Comparison of ENCODE assay signal across 7 mouse cellular contexts in genomic region chr14:62759771-62760320, GRCm38 (mm10). TPM values are rescaled to one million over a fixed set of nuclear protein-coding genes. Genes with fewer than 3 reads are reported as not detected.
DNase-seq lines count a peak whose midpoint lies in the region; ATAC-seq and TF ChIP-seq lines count a peak whose summit lies in the region.

No protein-coding gene starts in this region.

- H3K9me3 ChIP-seq in embryonic facial prominence, embryonic 13.5 days, result no peaks in the 10 kb centered on the region
- no peaks in the 10 kb centered on the region for H3K9me3 ChIP-seq in limb, embryonic 14.5 days (ENCODE audit: control insufficient read depth, low read length)
- no peaks in the 10 kb centered on the region for H3K9me3 ChIP-seq in midbrain, embryonic 16.5 days (replicated peaks; ENCODE audit: control insufficient read depth, low read length, poor library complexity, severe bottlenecking)

- DNase-seq in adrenal gland, postnatal 25 days, result peak; percentile 74
- DNase-seq in heart, adult 8-10 months (ENCODE audit: low spot score), result peak; percentile 65
- DNase-seq in kidney, adult 9 months, result peak; percentile 80
- peak; percentile 77 for DNase-seq in limb, embryonic 14.5 days (ENCODE audit: low spot score)
- peak; percentile 46 to 67 for DNase-seq in spleen, adult 2 months (ENCODE audit: low read depth in 1 of 2, low spot score in 2 of 2)

- H3K36me3 ChIP-seq in embryonic facial prominence, embryonic 13.5 days, result peaks cover 7% of the 10 kb centered on the region
- peaks cover 16% of the 10 kb centered on the region for H3K36me3 ChIP-seq in limb, embryonic 14.5 days (ENCODE audit: control insufficient read depth, insufficient read depth, low read length)
- no peaks in the 10 kb centered on the region for H3K36me3 ChIP-seq in midbrain, embryonic 16.5 days (ENCODE audit: control insufficient read depth, insufficient read depth, low read length)
- no peaks in the 10 kb centered on the region; the same call in 1 of the 2 replicates for H3K36me3 ChIP-seq in spleen, adult 2 months (ENCODE audit: control insufficient read depth, insufficient read depth, low read length)

- no peak for TF ChIP-seq POLR2A in limb, embryonic 14.5 days (IDR thresholded peaks at IDR 0.05; ENCODE audit: borderline replicate concordance, extremely low read depth, insufficient read depth, insufficient read length)
- TF ChIP-seq POLR2A in spleen, adult 2 months (IDR thresholded peaks at IDR 0.05; ENCODE audit: low read depth, low read length), result peak; percentile 65

- peak overlapping the region; percentile 72 for H3K4me2 ChIP-seq in embryonic facial prominence, embryonic 13.5 days
- peak overlapping the region; percentile 71 for H3K4me2 ChIP-seq in limb, embryonic 14.5 days (replicated peaks; ENCODE audit: low read depth, low read length, severe bottlenecking)
- peak overlapping the region; percentile 79 for H3K4me2 ChIP-seq in midbrain, embryonic 16.5 days (ENCODE audit: low read length)

- H3K4me3 ChIP-seq in embryonic facial prominence, embryonic 13.5 days, result peak overlapping the region; percentile 95
- H3K4me3 ChIP-seq in limb, embryonic 14.5 days (replicated peaks; ENCODE audit: low read length), result peak overlapping the region; percentile 99
- H3K4me3 ChIP-seq in midbrain, embryonic 16.5 days (ENCODE audit: low read depth, low read length), result peak overlapping the region; percentile 97
- H3K4me3 ChIP-seq in spleen, adult 2 months (ENCODE audit: extremely low read depth, insufficient read depth, insufficient read length), result peak overlapping the region; percentile 78

- H3K9ac ChIP-seq in embryonic facial prominence, embryonic 13.5 days, result peak overlapping the region; percentile 97
- peak overlapping the region; percentile 98 for H3K9ac ChIP-seq in limb, embryonic 14.5 days (ENCODE audit: low read depth, low read length, severe bottlenecking)
- H3K9ac ChIP-seq in midbrain, embryonic 16.5 days (ENCODE audit: low read depth, low read length), result peak overlapping the region; percentile 97

- peak overlapping the region; percentile 99 for H3K27ac ChIP-seq in embryonic facial prominence, embryonic 13.5 days
- H3K27ac ChIP-seq in limb, embryonic 14.5 days (replicated peaks; ENCODE audit: low read depth, low read length), result peak overlapping the region; percentile 97
- H3K27ac ChIP-seq in midbrain, embryonic 16.5 days (ENCODE audit: low read length), result peak overlapping the region; percentile 99
- peak overlapping the region; percentile 91 for H3K27ac ChIP-seq in spleen, adult 2 months (ENCODE audit: insufficient read depth, low read length)

- peaks cover 8% of the 10 kb centered on the region; the same call in 1 of the 2 replicates for H3K4me1 ChIP-seq in embryonic facial prominence, embryonic 13.5 days
- H3K4me1 ChIP-seq in limb, embryonic 14.5 days (ENCODE audit: control insufficient read depth, insufficient read depth, low read length), result peaks cover 7% of the 10 kb centered on the region
- peaks cover 14% of the 10 kb centered on the region for H3K4me1 ChIP-seq in midbrain, embryonic 16.5 days (ENCODE audit: control insufficient read depth, insufficient read depth, low read length)
- no peaks in the 10 kb centered on the region; the same call in 1 of the 2 replicates for H3K4me1 ChIP-seq in spleen, adult 2 months (ENCODE audit: control insufficient read depth, insufficient read depth, insufficient read length)

- no peaks in the 10 kb centered on the region for H3K27me3 ChIP-seq in embryonic facial prominence, embryonic 13.5 days
- H3K27me3 ChIP-seq in limb, embryonic 14.5 days (ENCODE audit: control insufficient read depth, insufficient read depth, low read length), result no peaks in the 10 kb centered on the region
- no peaks in the 10 kb centered on the region for H3K27me3 ChIP-seq in midbrain, embryonic 16.5 days (ENCODE audit: control insufficient read depth, insufficient read depth, low read depth, low read length)
- no peaks in the 10 kb centered on the region for H3K27me3 ChIP-seq in spleen, adult 2 months (ENCODE audit: control insufficient read depth, insufficient read depth, low read length)

- no peak for TF ChIP-seq CTCF in spleen, adult 2 months (IDR thresholded peaks at IDR 0.05; ENCODE audit: extremely low read depth, insufficient read depth, insufficient read length, insufficient replicate concordance)

- ATAC-seq in embryonic facial prominence, embryonic 13.5 days (ENCODE audit: insufficient number of reproducible peaks, insufficient read depth, low FRiP score, low TSS enrichment, low read depth), result peak; percentile 7; the same call in 1 of the 2 replicates
- peak; percentile 14; the same call in 1 of the 2 replicates for ATAC-seq in limb, embryonic 14.5 days (ENCODE audit: low FRiP score, low read depth)
- peak; percentile 19; the same call in 1 of the 2 replicates for ATAC-seq in midbrain, embryonic 16.5 days

- under 1% methylated on average over 37 of the region's 38 CpGs for WGBS in embryonic facial prominence, embryonic 13.5 days
- WGBS in limb, embryonic 14.5 days, result 0% methylated on average over 22 of the region's 38 CpGs
- WGBS in midbrain, embryonic 16.5 days, result under 1% methylated on average over 35 of the region's 38 CpGs
- WGBS in spleen, adult 2 months, result 2% methylated on average over 36 of the region's 38 CpGs

RNA-seq across cellular contexts. Expression of gene Ints6, which starts 1.1 kb away (rescaled TPM):
- total RNA-seq in adrenal gland, postnatal 25 days (2021), result 59.8 and 80.8 TPM in 2 replicates
- polyA plus RNA-seq in embryonic facial prominence, embryonic 13.5 days (2015; fragmentation: Nextera tagmentation; extraction: Ambion mirVana), result 22.8 and 24.3 TPM in 2 replicates
- total RNA-seq in heart, adult 8-10 months (2022), result 10 to 100 TPM; 12.7 to 15.2 (median 13.9) TPM
- polyA plus RNA-seq in limb, embryonic 14.5 days (2012; rRNA removed), result 16.9 and 18.9 TPM in 2 replicates
- polyA plus RNA-seq in limb, embryonic 14.5 days (2014; fragmentation: Nextera tagmentation; extraction: Ambion mirVana), result 27.3 and 34.9 TPM in 2 replicates
- 13.4 and 16.2 TPM in 2 replicates for polyA plus RNA-seq in midbrain, embryonic 16.5 days (2015; fragmentation: Nextera tagmentation; extraction: Ambion mirVana)
- 4.8 and 8.1 TPM in 2 replicates for polyA plus RNA-seq in spleen, adult 2 months (2012; rRNA removed)

Comparison
In these comparisons a context has a peak if more than half of its experiments do, and no peak if none do; other contexts are left out.
1. Peak in every context shown above with its lines: DNase-seq, ATAC-seq, H3K4me3 ChIP-seq and H3K27ac ChIP-seq.